Comparison of ENCODE assay signal across 21 mouse cellular contexts in the genomic region with DNA sequence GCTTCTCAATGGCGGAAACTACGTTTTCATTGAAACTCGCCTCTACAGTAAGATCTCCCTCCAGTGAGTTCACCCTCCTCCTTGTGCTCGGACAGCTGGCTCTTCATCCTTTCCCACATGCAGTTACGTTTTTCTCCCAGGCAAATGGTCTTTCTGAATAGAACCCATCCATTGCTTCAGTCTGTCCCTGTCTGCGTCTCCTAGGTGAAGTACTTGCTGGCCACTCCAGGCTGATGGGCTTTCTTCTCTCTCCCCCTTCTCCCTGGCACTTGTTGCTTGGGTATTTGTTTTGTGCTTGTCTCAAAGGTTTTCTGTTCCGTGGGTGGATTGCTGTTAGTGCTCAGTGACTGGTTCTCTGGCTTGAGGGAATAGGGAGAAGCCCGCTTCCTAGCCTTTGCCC.
A peak's percentile ranks its signal among the peaks of the same experiment; 100 is the strongest.
DNase-seq lines count a peak whose midpoint lies in the region; ATAC-seq and TF ChIP-seq lines count a peak whose summit lies in the region.
"Had no signal": no experiment of that assay in that cellular context is flagged by ENCODE, and none has a peak within 500 bp of the region (broad histone marks: within the 10 kb centered on the region; RNA-seq: fewer than 3 reads in every experiment).

No protein-coding gene starts in this region.

- H3K4me3 ChIP-seq in heart, embryonic 10.5 days: no peak overlapping the region
- H3K4me3 ChIP-seq in heart, embryonic 11.5 days (ENCODE audit: low read depth, low read length): no peak overlapping the region
- H3K4me3 ChIP-seq in midbrain, embryonic 15.5 days: no peak overlapping the region
- H3K4me3 ChIP-seq in midbrain, embryonic 16.5 days (ENCODE audit: low read depth, low read length): no peak overlapping the region
- no peak overlapping the region for H3K4me3 ChIP-seq in hindbrain, embryonic 14.5 days (replicated peaks; ENCODE audit: low read length)
- H3K4me3 ChIP-seq in hindbrain, postnatal 0 days (ENCODE audit: low read length): no peak overlapping the region
- H3K4me3 ChIP-seq: embryonic facial prominence, embryonic 12.5 days; heart, embryonic 15.5 days had no signal

- no peaks in the 10 kb centered on the region for H3K36me3 ChIP-seq in heart, embryonic 10.5 days
- no peaks in the 10 kb centered on the region for H3K36me3 ChIP-seq in heart, embryonic 11.5 days (ENCODE audit: control insufficient read depth, insufficient read depth, low read length)
- no peaks in the 10 kb centered on the region for H3K36me3 ChIP-seq in midbrain, embryonic 15.5 days (replicated peaks)
- H3K36me3 ChIP-seq in midbrain, embryonic 16.5 days (ENCODE audit: control insufficient read depth, insufficient read depth, low read length): no peaks in the 10 kb centered on the region
- no peaks in the 10 kb centered on the region for H3K36me3 ChIP-seq in hindbrain, embryonic 14.5 days (replicated peaks; ENCODE audit: control insufficient read depth, insufficient read depth)
- H3K36me3 ChIP-seq in hindbrain, postnatal 0 days (ENCODE audit: insufficient read depth, low read length): no peaks in the 10 kb centered on the region
- H3K36me3 ChIP-seq: embryonic facial prominence, embryonic 12.5 days; heart, embryonic 15.5 days had no signal

- TF ChIP-seq CTCF in hindbrain, postnatal 0 days (IDR thresholded peaks at IDR 0.05; ENCODE audit: low read depth): no peak

- no peak overlapping the region for H3K9ac ChIP-seq in heart, embryonic 11.5 days (ENCODE audit: low read depth, low read length)
- no peak overlapping the region for H3K9ac ChIP-seq in midbrain, embryonic 15.5 days
- H3K9ac ChIP-seq in midbrain, embryonic 16.5 days (ENCODE audit: low read depth, low read length): no peak overlapping the region
- H3K9ac ChIP-seq in hindbrain, embryonic 14.5 days: no peak overlapping the region
- no peak overlapping the region for H3K9ac ChIP-seq in hindbrain, postnatal 0 days (replicated peaks; ENCODE audit: low read length)
- H3K9ac ChIP-seq: embryonic facial prominence, embryonic 12.5 days; heart, embryonic 15.5 days had no signal

- 83% methylated on average over 8 of the region's 8 CpGs for WGBS in heart, embryonic 10.5 days
- WGBS in heart, embryonic 11.5 days (ENCODE audit: insufficient replicate concordance): 81% methylated on average over 8 of the region's 8 CpGs
- WGBS in midbrain, embryonic 15.5 days: 76% methylated on average over 8 of the region's 8 CpGs
- 75% methylated on average over 8 of the region's 8 CpGs for WGBS in midbrain, embryonic 16.5 days
- 60% methylated on average over 8 of the region's 8 CpGs for WGBS in hindbrain, embryonic 14.5 days
- WGBS in hindbrain, postnatal 0 days: 58% methylated on average over 8 of the region's 8 CpGs

- peak; percentile 22 for DNase-seq in heart, embryonic 10.5 days (ENCODE audit: low spot score)
- no peak for DNase-seq in hindbrain, embryonic 14.5 days (ENCODE audit: low spot score)
- DNase-seq in hindbrain, postnatal 0 days (ENCODE audit: low spot score): peak; percentile 48
- DNase-seq in adrenal gland, postnatal 25 days: no peak
- DNase-seq: adrenal gland, postnatal 14 days; cerebellum, adult 11 months; cerebellum, adult 8-10 months; cerebellum, postnatal 25 days; gastrocnemius, postnatal 36 days; heart, adult 11 months; heart, postnatal 14 days; kidney, adult 11 months had no signal

- no peak overlapping the region for H3K27ac ChIP-seq in heart, embryonic 10.5 days
- H3K27ac ChIP-seq in heart, embryonic 11.5 days (ENCODE audit: low read depth, low read length): no peak overlapping the region
- H3K27ac ChIP-seq in midbrain, embryonic 15.5 days: no peak overlapping the region
- no peak overlapping the region for H3K27ac ChIP-seq in midbrain, embryonic 16.5 days (ENCODE audit: low read length)
- no peak overlapping the region for H3K27ac ChIP-seq in hindbrain, embryonic 14.5 days
- no peak overlapping the region for H3K27ac ChIP-seq in hindbrain, postnatal 0 days
- H3K27ac ChIP-seq: embryonic facial prominence, embryonic 12.5 days; heart, embryonic 15.5 days had no signal

- H3K4me1 ChIP-seq in heart, embryonic 10.5 days: peaks cover 11% of the 10 kb centered on the region
- peaks cover 4% of the 10 kb centered on the region; the same call in 1 of the 2 replicates for H3K4me1 ChIP-seq in heart, embryonic 11.5 days (ENCODE audit: control insufficient read depth, insufficient read depth, low read length)
- peaks cover 11% of the 10 kb centered on the region for H3K4me1 ChIP-seq in midbrain, embryonic 15.5 days
- peaks cover 10% of the 10 kb centered on the region for H3K4me1 ChIP-seq in midbrain, embryonic 16.5 days (ENCODE audit: control insufficient read depth, insufficient read depth, low read length)
- peaks cover 4% of the 10 kb centered on the region; the same call in 1 of the 2 replicates for H3K4me1 ChIP-seq in hindbrain, embryonic 14.5 days (replicated peaks; ENCODE audit: control insufficient read depth, insufficient read depth, low read length)
- no peaks in the 10 kb centered on the region for H3K4me1 ChIP-seq in hindbrain, postnatal 0 days (ENCODE audit: insufficient read depth, low read length)
- H3K4me1 ChIP-seq: embryonic facial prominence, embryonic 12.5 days had no signal

- no peaks in the 10 kb centered on the region for H3K27me3 ChIP-seq in heart, embryonic 10.5 days (ENCODE audit: insufficient read depth, poor library complexity, severe bottlenecking)
- no peaks in the 10 kb centered on the region for H3K27me3 ChIP-seq in heart, embryonic 11.5 days (ENCODE audit: control insufficient read depth, insufficient read depth, low read length)
- no peaks in the 10 kb centered on the region for H3K27me3 ChIP-seq in midbrain, embryonic 15.5 days (replicated peaks)
- H3K27me3 ChIP-seq in midbrain, embryonic 16.5 days (ENCODE audit: control insufficient read depth, insufficient read depth, low read depth, low read length): no peaks in the 10 kb centered on the region
- no peaks in the 10 kb centered on the region for H3K27me3 ChIP-seq in hindbrain, embryonic 14.5 days (ENCODE audit: control insufficient read depth, insufficient read depth, low read length)
- H3K27me3 ChIP-seq in hindbrain, postnatal 0 days (ENCODE audit: insufficient read depth, low read length): no peaks in the 10 kb centered on the region
- H3K27me3 ChIP-seq: CH12.LX; embryonic facial prominence, embryonic 12.5 days; heart, embryonic 15.5 days had no signal

- no peaks in the 10 kb centered on the region for H3K9me3 ChIP-seq in heart, embryonic 10.5 days
- no peaks in the 10 kb centered on the region for H3K9me3 ChIP-seq in heart, embryonic 11.5 days (replicated peaks; ENCODE audit: control insufficient read depth, low read length)
- H3K9me3 ChIP-seq in midbrain, embryonic 15.5 days: no peaks in the 10 kb centered on the region
- H3K9me3 ChIP-seq in midbrain, embryonic 16.5 days (replicated peaks; ENCODE audit: control insufficient read depth, low read length, poor library complexity, severe bottlenecking): no peaks in the 10 kb centered on the region
- no peaks in the 10 kb centered on the region for H3K9me3 ChIP-seq in hindbrain, embryonic 14.5 days (ENCODE audit: control insufficient read depth, low read length)
- H3K9me3 ChIP-seq in hindbrain, postnatal 0 days (ENCODE audit: low read length): no peaks in the 10 kb centered on the region
- H3K9me3 ChIP-seq: embryonic facial prominence, embryonic 12.5 days; heart, embryonic 15.5 days had no signal

- no peak overlapping the region for H3K4me2 ChIP-seq in heart, embryonic 11.5 days
- no peak overlapping the region for H3K4me2 ChIP-seq in midbrain, embryonic 15.5 days
- H3K4me2 ChIP-seq in midbrain, embryonic 16.5 days (ENCODE audit: low read length): no peak overlapping the region
- H3K4me2 ChIP-seq in hindbrain, embryonic 14.5 days (replicated peaks): no peak overlapping the region
- H3K4me2 ChIP-seq in hindbrain, postnatal 0 days (ENCODE audit: low read depth, low read length): no peak overlapping the region
- H3K4me2 ChIP-seq: embryonic facial prominence, embryonic 12.5 days; heart, embryonic 15.5 days had no signal

- no peak for ATAC-seq in heart, embryonic 11.5 days (replicated peaks; ENCODE audit: insufficient number of reproducible peaks, low FRiP score, low TSS enrichment)
- ATAC-seq in midbrain, embryonic 15.5 days (replicated peaks): peak; percentile 42; the same call in 1 of the 2 replicates
- ATAC-seq in midbrain, embryonic 16.5 days: no peak
- ATAC-seq in hindbrain, embryonic 14.5 days (ENCODE audit: low FRiP score): peak; percentile 62; the same call in 1 of the 2 replicates
- peak; percentile 80 for ATAC-seq in hindbrain, postnatal 0 days
- ATAC-seq: activated CD4-positive, CD25-positive, alpha-beta regulatory T cell, adult 4 months; forebrain, embryonic 14.5 days; Patski had no signal

Comparison
In these comparisons a context has a peak if more than half of its experiments do, and no peak if none do; other contexts are left out.
1. DNase-seq: peak in heart, embryonic 10.5 days (single experiment) and hindbrain, postnatal 0 days (single experiment); none in hindbrain, embryonic 14.5 days (single experiment) and adrenal gland, postnatal 25 days (single experiment).
2. ATAC-seq: peak in midbrain, embryonic 15.5 days (single experiment), hindbrain, embryonic 14.5 days (single experiment) and hindbrain, postnatal 0 days (single experiment); none in heart, embryonic 11.5 days (single experiment) and midbrain, embryonic 16.5 days (single experiment).